Mouse (Mus musculus): ENCODE measurements around the gene Ranbp1.
A peak's percentile ranks its signal among the peaks of the same experiment; 100 is the strongest.

Gene Ranbp1

GRCm38 (mm10) chr16:18233919-18234670 is 14.4 kb downstream of the Ranbp1 start:
- DNase-seq, result no peak

- no peak for DNase-seq
Measured at GRCm38 (mm10) chr16:18233451-18233850, 15.1 kb downstream of the Ranbp1 start.

GRCm38 (mm10) chr16:18231451-18231850 is 17.1 kb downstream of the Ranbp1 start:
- no peak for DNase-seq

GRCm38 (mm10) chr16:18231047-18231446 is 17.5 kb downstream of the Ranbp1 start:
- DNase-seq, result no peak

GRCm38 (mm10) chr16:18230617-18231016 is 17.9 kb downstream of the Ranbp1 start:
- DNase-seq, result no peak

GRCm38 (mm10) chr16:18229622-18230021 is 18.9 kb downstream of the Ranbp1 start:
- peak; percentile 58 to 69 for DNase-seq

- DNase-seq, result peak; percentile 85 to 87
Measured at GRCm38 (mm10) chr16:18228856-18229255, 19.7 kb downstream of the Ranbp1 start.

- no peak for DNase-seq
Measured at GRCm38 (mm10) chr16:18227897-18228422, 20.6 kb downstream of the Ranbp1 start.

- no peak for DNase-seq
Measured at GRCm38 (mm10) chr16:18227187-18227586, 21.3 kb downstream of the Ranbp1 start.

- DNase-seq, result no peak
Measured at GRCm38 (mm10) chr16:18222188-18222587, 26.3 kb downstream of the Ranbp1 start.

- DNase-seq, result no peak
Measured at GRCm38 (mm10) chr16:18221543-18221898, 27.0 kb downstream of the Ranbp1 start.

- no peak for DNase-seq
Measured at GRCm38 (mm10) chr16:18220856-18221542, 27.5 kb downstream of the Ranbp1 start.

GRCm38 (mm10) chr16:18220001-18220400 is 28.5 kb downstream of the Ranbp1 start:
- peak in 1 of 2 experiments; percentile 50 for DNase-seq

GRCm38 (mm10) chr16:18218580-18218996 is 29.9 kb downstream of the Ranbp1 start:
- no peak for DNase-seq

- DNase-seq, result no peak
Measured at GRCm38 (mm10) chr16:18217579-18217978, 31.0 kb downstream of the Ranbp1 start, which contains the start of gene Ccdc188. TSS of gene Ccdc188 (plus strand) at chr16:18217879.

GRCm38 (mm10) chr16:18214858-18215257 is 33.7 kb downstream of the Ranbp1 start:
- DNase-seq, result peak; percentile 52 to 64

GRCm38 (mm10) chr16:18213689-18214088 is 34.8 kb downstream of the Ranbp1 start:
- peak; percentile 86 to 90 for DNase-seq

GRCm38 (mm10) chr16:18211417-18212171 is 36.9 kb downstream of the Ranbp1 start:
- peak; percentile 99 to 100 for DNase-seq

GRCm38 (mm10) chr16:18210701-18211416 is 37.7 kb downstream of the Ranbp1 start:
- peak; percentile 93 to 95 for DNase-seq

GRCm38 (mm10) chr16:18203430-18204091 is 45.0 kb downstream of the Ranbp1 start:
- no peak for DNase-seq

- no peak for DNase-seq
Measured at GRCm38 (mm10) chr16:18202061-18202460, 46.5 kb downstream of the Ranbp1 start.

GRCm38 (mm10) chr16:18201620-18202019 is 46.9 kb downstream of the Ranbp1 start:
- DNase-seq, result no peak

Data from cerebellum, postnatal 10 days (tissue).